Mouse (Mus musculus) heart, embryonic 10.5 days (tissue): Measurements from ENCODE around the gene Vat1l. TPM values are rescaled to one million over a fixed set of nuclear protein-coding genes. Genes with fewer than 3 reads are reported as not detected.

Source experiments
- DNase-seq: peaks from one replicate; pipeline ENCODE4 v3.0.0-alpha.2; 2017; ENCODE audit warnings: low spot score
- H3K27ac ChIP-seq: fragments of 300-500 bp; sonication (generic); 2 replicates; pipeline ENCODE4 v1.5.1; 2016; ENCODE audit warnings: mild to moderate bottlenecking
- H3K27me3 ChIP-seq: fragments of 300-500 bp; sonication (generic); 2 replicates; pipeline ENCODE4 v1.6.1; 2016; ENCODE audit warnings: mild to moderate bottlenecking; ENCODE audit not compliant: poor library complexity, insufficient read depth, severe bottlenecking
- H3K36me3 ChIP-seq: fragments of 300-500 bp; sonication (generic); 2 replicates; pipeline ENCODE4 v1.6.1; 2016; ENCODE audit warnings: mild to moderate bottlenecking, moderate library complexity
- H3K4me1 ChIP-seq: fragments of 300-500 bp; sonication (generic); 2 replicates; pipeline ENCODE4 v1.6.1; 2016; ENCODE audit warnings: mild to moderate bottlenecking
- H3K4me3 ChIP-seq: fragments of 300-500 bp; sonication (generic); 2 replicates; pipeline ENCODE4 v1.5.1; 2016; ENCODE audit warnings: mild to moderate bottlenecking, moderate library complexity
- H3K9me3 ChIP-seq: fragments of 300-500 bp; sonication (generic); 2 replicates; pipeline ENCODE4 v1.6.1; 2016; ENCODE audit warnings: mild to moderate bottlenecking, moderate library complexity
- whole genome bisulfite sequencing: fragments of 180-500 bp; shearing (Covaris S2); methylation state at CpG from one replicate; pipeline ENCODE4 v1.1.7; 2016; 5-methylcytosine and 5-hydroxymethylcytosine counted together
- polyA plus RNA-seq: library from polyadenylated mRNA; unstranded; fragments of >200 nt; fragmentation: Nextera tagmentation; extraction: Ambion mirVana; gene quantifications from 2 replicates; pipeline ENCODE4 v1.2.1, GENCODE M21; 2016

Vat1l gene
- polyA plus RNA-seq, 1 experiment from 2014 or later, result 1.9 TPM

- Histone ChIP-seq H3K27ac (no peak overlapping the region), H3K4me3 (no peak overlapping the region), H3K4me1 (peaks cover 5% of the 10 kb centered on the region; the same call in 1 of the 2 replicates), H3K9me3 (no peaks in the 10 kb centered on the region), H3K36me3 (no peaks in the 10 kb centered on the region), H3K27me3 (no peaks in the 10 kb centered on the region)
- DNase-seq, result no peak
- WGBS, result 85% methylated on average over 2 of the region's 2 CpGs
These were observed 18.6 kb downstream of the Vat1l start for GRCm38 (mm10) chr8:114224001-114224400.

- H3K4me3 ChIP-seq, result no peak overlapping the region
- no peaks in the 10 kb centered on the region for H3K9me3 ChIP-seq
- no peaks in the 10 kb centered on the region for H3K36me3 ChIP-seq
- no peak overlapping the region for H3K27ac ChIP-seq
- no peaks in the 10 kb centered on the region for H3K27me3 ChIP-seq
- H3K4me1 ChIP-seq, result no peaks in the 10 kb centered on the region
- WGBS, result 65% methylated on average over 3 of the region's 3 CpGs
- no peak for DNase-seq
These were observed 46.1 kb downstream of the Vat1l start for GRCm38 (mm10) chr8:114251321-114252065.

- WGBS, result 68% methylated on average over 4 of the region's 4 CpGs
These were observed 53.3 kb downstream of the Vat1l start for GRCm38 (mm10) chr8:114258685-114259084.

GRCm38 (mm10) chr8:114259713-114260355 lies 54.4 kb downstream of the Vat1l start:
- no peak for DNase-seq
- H3K4me1 ChIP-seq, result no peaks in the 10 kb centered on the region
- 73% methylated on average over 5 of the region's 5 CpGs for WGBS
- no peaks in the 10 kb centered on the region for H3K9me3 ChIP-seq
- H3K27me3 ChIP-seq, result no peaks in the 10 kb centered on the region
- no peaks in the 10 kb centered on the region for H3K36me3 ChIP-seq
- H3K4me3 ChIP-seq, result no peak overlapping the region
- no peak overlapping the region for H3K27ac ChIP-seq

More at GRCm38 (mm10) chr8:114258685-114259084, 53.3 kb downstream of the Vat1l start:
- no peaks in the 10 kb centered on the region for H3K36me3 ChIP-seq
- DNase-seq, result no peak
- H3K27ac ChIP-seq, result no peak overlapping the region
- no peaks in the 10 kb centered on the region for H3K4me1 ChIP-seq
- no peak overlapping the region for H3K4me3 ChIP-seq
- H3K9me3 ChIP-seq, result no peaks in the 10 kb centered on the region
- H3K27me3 ChIP-seq, result no peaks in the 10 kb centered on the region

- Histone ChIP-seq H3K27me3 (no peaks in the 10 kb centered on the region), H3K27ac (no peak overlapping the region), H3K4me1 (no peaks in the 10 kb centered on the region), H3K36me3 (no peaks in the 10 kb centered on the region), H3K9me3 (no peaks in the 10 kb centered on the region), H3K4me3 (no peak overlapping the region)
- DNase-seq, result no peak
- WGBS, result 54% methylated on average over 2 of the region's 2 CpGs
These were observed 56.9 kb downstream of the Vat1l start for GRCm38 (mm10) chr8:114262331-114262730.

- Histone ChIP-seq H3K27me3 (no peaks in the 10 kb centered on the region), H3K27ac (no peak overlapping the region), H3K4me1 (no peaks in the 10 kb centered on the region), H3K36me3 (no peaks in the 10 kb centered on the region), H3K4me3 (no peak overlapping the region), H3K9me3 (no peaks in the 10 kb centered on the region)
- WGBS, result 68% methylated on average over 8 of the region's 8 CpGs
- no peak for DNase-seq
These were observed 69.1 kb downstream of the Vat1l start for GRCm38 (mm10) chr8:114274558-114274957.

GRCm38 (mm10) chr8:114281101-114281500 lies 75.7 kb downstream of the Vat1l start:
- Histone ChIP-seq H3K27ac (no peak overlapping the region), H3K4me3 (no peak overlapping the region), H3K36me3 (no peaks in the 10 kb centered on the region), H3K27me3 (no peaks in the 10 kb centered on the region), H3K4me1 (no peaks in the 10 kb centered on the region), H3K9me3 (no peaks in the 10 kb centered on the region)
- WGBS, result 39% methylated on average over 1 of the region's 1 CpGs
- no peak for DNase-seq

GRCm38 (mm10) chr8:114294889-114295748 lies 89.7 kb downstream of the Vat1l start:
- no peak for DNase-seq
- 80% methylated on average over 11 of the region's 11 CpGs for WGBS
- no peak overlapping the region for H3K27ac ChIP-seq

GRCm38 (mm10) chr8:114295749-114296067 lies 90.3 kb downstream of the Vat1l start:
- Histone ChIP-seq H3K36me3 (no peaks in the 10 kb centered on the region), H3K9me3 (no peaks in the 10 kb centered on the region), H3K4me1 (no peaks in the 10 kb centered on the region), H3K27ac (no peak overlapping the region), H3K4me3 (no peak overlapping the region), H3K27me3 (no peaks in the 10 kb centered on the region)
- WGBS, result 77% methylated on average over 3 of the region's 3 CpGs
- DNase-seq, result no peak

More at GRCm38 (mm10) chr8:114294889-114295748, 89.7 kb downstream of the Vat1l start:
- Histone ChIP-seq H3K36me3 (no peaks in the 10 kb centered on the region), H3K4me3 (no peak overlapping the region), H3K4me1 (no peaks in the 10 kb centered on the region), H3K27me3 (no peaks in the 10 kb centered on the region), H3K9me3 (no peaks in the 10 kb centered on the region)

- Histone ChIP-seq H3K36me3 (no peaks in the 10 kb centered on the region), H3K27me3 (no peaks in the 10 kb centered on the region), H3K4me1 (no peaks in the 10 kb centered on the region), H3K4me3 (no peak overlapping the region), H3K9me3 (no peaks in the 10 kb centered on the region), H3K27ac (no peak overlapping the region)
- WGBS, result 74% methylated on average over 2 of the region's 2 CpGs
- DNase-seq, result no peak
These were observed 92.8 kb downstream of the Vat1l start for GRCm38 (mm10) chr8:114298253-114298652.

- Histone ChIP-seq H3K27ac (no peak overlapping the region), H3K36me3 (no peaks in the 10 kb centered on the region), H3K4me3 (no peak overlapping the region), H3K27me3 (no peaks in the 10 kb centered on the region), H3K9me3 (no peaks in the 10 kb centered on the region), H3K4me1 (no peaks in the 10 kb centered on the region)
- 77% methylated on average over 7 of the region's 7 CpGs for WGBS
- no peak for DNase-seq
These were observed 94.7 kb downstream of the Vat1l start for GRCm38 (mm10) chr8:114300072-114300471.

- no peaks in the 10 kb centered on the region for H3K4me1 ChIP-seq
- H3K27ac ChIP-seq, result no peak overlapping the region
- H3K9me3 ChIP-seq, result no peaks in the 10 kb centered on the region
- no peak for DNase-seq
- 79% methylated on average over 5 of the region's 5 CpGs for WGBS
- no peaks in the 10 kb centered on the region for H3K36me3 ChIP-seq
- no peak overlapping the region for H3K4me3 ChIP-seq
- H3K27me3 ChIP-seq, result no peaks in the 10 kb centered on the region
These were observed 100.9 kb downstream of the Vat1l start for GRCm38 (mm10) chr8:114306296-114306695.
